Mouse (Mus musculus): ENCODE data around the gene Zfp949. TPM values are rescaled to one million over a fixed set of nuclear protein-coding genes. Genes with fewer than 3 reads are reported as not detected.
"Not testable (repeated sequence)": the region's sequence is repeated elsewhere in the genome, so short reads cannot be mapped to it uniquely, and the experiment has no call there.

Zfp949 gene
- total RNA-seq, 2 experiments from 2014 or later, result 23.6 to 27.4 TPM

- DNase-seq (ENCODE audit: low spot score in 2 of 2), result no peak
These were observed 8.1 kb upstream of the Zfp949 start for GRCm38 (mm10) chr9:88539546-88540224.

GRCm38 (mm10) chr9:88542816-88543215 is 5.0 kb upstream of the Zfp949 start:
- DNase-seq (ENCODE audit: low spot score in 2 of 2), result no peak

- DNase-seq (ENCODE audit: low spot score in 2 of 2), result no peak
These were observed 2.3 kb upstream of the Zfp949 start for GRCm38 (mm10) chr9:88545534-88545933.

GRCm38 (mm10) chr9:88546166-88546565 is 1.7 kb upstream of the Zfp949 start:
- DNase-seq (ENCODE audit: low spot score in 2 of 2), result peak in 1 of 2 experiments; percentile 48

DNA sequence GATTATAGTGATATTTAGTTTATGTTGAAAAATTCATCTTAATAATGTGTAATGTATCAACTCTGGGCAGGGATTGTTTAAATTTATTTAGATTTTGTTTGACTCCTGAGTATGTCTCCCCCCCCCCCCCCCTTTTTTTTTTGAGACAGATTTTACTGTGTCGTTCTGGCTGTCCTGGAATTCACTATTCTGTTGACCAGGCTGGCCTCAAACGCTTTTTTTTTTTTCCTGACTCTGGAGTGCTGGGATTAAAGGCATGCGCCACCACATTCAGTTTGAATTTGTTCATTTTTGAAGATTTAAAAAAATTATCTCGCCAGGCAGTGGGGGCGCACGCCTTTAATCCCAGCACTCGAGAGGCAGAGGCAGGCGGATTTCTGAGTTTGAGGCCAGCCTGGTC is 1.2 kb upstream of the Zfp949 start:
- no peak for DNase-seq (ENCODE audit: low spot score in 2 of 2)

DNA sequence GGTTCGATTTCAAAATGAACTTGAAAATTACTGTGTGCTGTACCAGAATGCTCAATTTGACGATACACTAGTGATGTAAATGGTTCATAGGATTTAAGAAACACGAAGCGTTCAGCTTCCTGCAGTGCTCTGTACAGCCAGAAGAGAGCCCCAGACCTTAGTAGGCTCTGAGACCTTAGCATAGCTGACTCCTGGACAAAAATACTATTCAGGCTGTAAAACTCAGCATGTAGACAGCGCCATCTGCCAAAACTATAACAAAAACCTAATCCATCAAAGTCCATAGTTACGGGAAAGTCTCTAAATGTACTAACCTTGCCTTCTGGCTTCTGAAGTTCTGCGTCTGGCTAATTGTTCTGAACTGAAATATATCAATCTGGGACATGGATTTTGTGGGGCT is 550 bp upstream of the Zfp949 start:
- peak in 1 of 2 experiments; percentile 26 for DNase-seq (ENCODE audit: low spot score in 2 of 2)

DNA sequence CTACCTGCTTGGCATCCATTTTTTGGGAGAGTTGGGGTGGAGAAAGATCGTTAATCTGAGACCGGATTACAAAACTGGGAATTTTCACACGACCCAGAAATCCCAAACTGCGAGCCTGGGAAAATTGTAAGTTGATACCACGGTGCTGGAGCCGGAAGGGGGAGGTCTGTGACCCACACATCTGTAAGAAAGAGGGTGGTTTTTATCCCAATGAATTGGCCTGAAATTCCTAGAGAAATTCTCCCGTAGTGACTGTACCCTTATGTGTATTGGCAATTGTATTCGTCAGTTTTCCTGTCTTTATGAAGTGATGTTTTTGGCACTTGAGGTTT is 760 bp downstream of the Zfp949 start:
- no peak for DNase-seq (ENCODE audit: low spot score in 2 of 2)

- no peak for DNase-seq (ENCODE audit: low spot score in 2 of 2)
These were observed 5.3 kb downstream of the Zfp949 start for GRCm38 (mm10) chr9:88553071-88553470.

DNA sequence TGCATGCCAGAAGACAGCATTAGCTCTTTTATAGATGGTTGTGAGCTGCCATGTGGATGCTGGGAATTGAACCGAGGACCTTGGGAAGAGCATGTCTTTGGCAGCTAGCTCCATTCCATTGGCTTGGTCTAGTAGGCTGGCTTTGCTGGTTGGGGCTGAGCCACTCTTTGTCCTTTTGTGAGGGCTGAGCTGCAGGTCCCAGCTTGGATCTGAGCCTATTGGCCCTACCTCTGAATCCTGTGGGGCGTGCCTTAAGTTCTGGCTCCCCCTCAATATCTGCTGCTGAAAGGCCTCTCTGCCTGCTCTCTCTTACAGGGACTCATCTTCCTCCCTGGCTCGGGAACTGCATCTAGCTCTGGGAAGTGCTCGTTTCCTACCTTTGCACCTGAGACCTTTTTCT is 10.3 kb downstream of the Zfp949 start:
- no peak for DNase-seq (ENCODE audit: low spot score in 2 of 2)

GRCm38 (mm10) chr9:88561476-88561875 is 13.7 kb downstream of the Zfp949 start:
- DNase-seq (ENCODE audit: low spot score in 2 of 2), result not testable (repeated sequence)

- DNase-seq (ENCODE audit: low spot score in 2 of 2), result not testable (repeated sequence)
These were observed 22.7 kb downstream of the Zfp949 start for GRCm38 (mm10) chr9:88570471-88570870.

DNA sequence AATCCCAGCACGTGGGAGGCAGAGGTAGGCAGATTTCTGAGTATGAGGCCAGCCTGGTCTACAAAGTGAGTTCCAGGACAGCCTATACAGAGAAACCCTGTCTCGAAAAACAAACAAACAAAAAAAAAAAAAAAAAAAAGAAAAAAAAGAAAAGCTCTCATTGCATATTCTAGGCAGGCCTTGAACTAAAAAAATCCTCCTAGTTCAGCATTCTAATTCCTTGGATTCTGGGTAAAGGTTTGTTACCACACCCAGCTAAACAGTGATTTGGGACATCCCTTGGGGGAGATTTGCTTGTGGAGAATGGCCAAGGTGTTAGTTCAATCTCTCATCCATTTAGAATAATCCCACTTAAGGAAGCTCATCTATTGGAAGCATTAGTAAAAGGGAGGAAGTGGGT is 32.8 kb downstream of the Zfp949 start, which contains the start of gene Trim43a:
TSS of gene Trim43a (plus strand) at position 301 of the 400 bp plus-strand sequence.
- DNase-seq (ENCODE audit: low spot score in 2 of 2), result not testable (repeated sequence)

GRCm38 (mm10) chr9:88593708-88594107 is 45.9 kb downstream of the Zfp949 start:
- DNase-seq (ENCODE audit: low spot score in 2 of 2), result not testable (repeated sequence)

DNA sequence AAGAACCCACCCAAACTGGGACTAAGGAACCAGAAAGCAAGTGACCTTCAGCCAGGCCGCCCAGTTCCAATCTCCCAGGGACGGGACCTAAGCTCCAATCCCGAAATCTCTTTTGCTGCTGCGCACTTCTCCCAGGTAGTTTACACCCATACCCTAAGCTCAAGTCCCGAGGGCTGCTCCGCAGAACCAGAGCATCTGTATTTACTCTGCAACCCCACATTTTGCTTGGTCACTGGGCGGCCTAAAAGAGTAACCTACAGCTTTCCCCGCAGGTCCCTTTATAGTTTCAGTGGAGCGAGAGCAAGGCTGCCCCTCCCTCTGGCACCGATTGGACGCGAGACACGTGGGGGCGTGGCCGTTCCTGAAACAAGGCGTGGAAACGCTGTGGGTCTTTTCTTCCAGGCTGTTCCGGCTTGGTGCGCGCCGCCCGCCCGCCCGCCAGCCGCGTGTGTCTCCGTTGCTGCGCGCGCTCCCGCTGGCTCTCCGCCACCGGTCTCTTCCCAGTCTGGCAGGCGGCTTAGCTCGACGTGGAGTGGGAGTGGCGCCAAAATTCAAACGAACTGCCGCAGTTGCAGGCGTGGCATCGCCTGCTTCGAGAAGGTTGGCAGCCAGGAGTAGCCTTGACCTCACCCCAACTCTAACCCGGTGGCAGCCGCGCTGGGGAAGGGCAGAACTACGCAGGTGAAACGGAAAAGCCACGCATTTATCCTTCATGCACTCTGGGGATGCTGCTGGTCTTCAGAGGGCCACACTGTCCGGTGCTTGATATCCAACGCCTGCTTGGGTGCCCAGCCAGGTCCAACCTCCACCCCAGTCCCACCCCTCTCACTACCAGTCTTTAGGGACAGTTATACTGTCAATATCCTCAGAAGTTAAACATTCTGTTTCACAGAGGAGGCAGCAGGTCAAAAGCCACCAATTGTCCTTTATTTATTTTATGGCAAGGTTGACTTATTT is 51.7 kb downstream of the Zfp949 start:
- peak; percentile 98 to 99 for DNase-seq (ENCODE audit: low spot score in 2 of 2)

Other genes with a start within 250 kb of the Zfp949 start
- 1 to 10 TPM; 2.6 to 3.6 TPM for gene Nt5e, start 220.8 kb upstream of the Zfp949 start, total RNA-seq (2021)
- 10 to 100 TPM; 54.3 to 55.8 TPM for gene Snx14, start 109.1 kb upstream of the Zfp949 start, total RNA-seq (2021)
- gene Gm20537, start 91.4 kb upstream of the Zfp949 start, total RNA-seq (2021), result 1 to 10 TPM in 1 of 2 experiments, not detected in 1; 1.7 TPM
- gene Syncrip, start 65.4 kb upstream of the Zfp949 start, total RNA-seq (2021), result 10 to 100 TPM; 64.8 TPM
- 1 to 10 TPM; 1.0 to 1.7 TPM for gene Trim43a, start 32.9 kb downstream of the Zfp949 start, total RNA-seq (2021)
- gene Mthfsl, start 172.3 kb downstream of the Zfp949 start, total RNA-seq (2021), result 10 to 100 TPM; 26.6 to 29.4 TPM
- under 1 TPM in 1 of 2 experiments, not detected in 1; 0.56 TPM for gene Bcl2a1d, start 183.9 kb downstream of the Zfp949 start, total RNA-seq (2021)